14 mouse cellular contexts compared by ENCODE assay signal in genomic region chr2:170177323-170177722, GRCm38 (mm10). TPM values are rescaled to one million over a fixed set of nuclear protein-coding genes. Genes with fewer than 3 reads are reported as not detected.
DNase-seq lines count a peak whose midpoint lies in the region; ATAC-seq and TF ChIP-seq lines count a peak whose summit lies in the region.
"Had no signal": no experiment of that assay in that cellular context is flagged by ENCODE, and none has a peak within 500 bp of the region (broad histone marks: within the 10 kb centered on the region; RNA-seq: fewer than 3 reads in every experiment).

No protein-coding gene starts in this region.

- H3K4me3 ChIP-seq in heart, embryonic 14.5 days (ENCODE audit: control insufficient read depth in 1 of 2, insufficient read depth in 1 of 2, low read depth in 1 of 2, low read length in 2 of 2), result no peak overlapping the region
- H3K4me3 ChIP-seq in kidney, postnatal 0 days (replicated peaks; ENCODE audit: low read depth, low read length), result no peak overlapping the region
- H3K4me3 ChIP-seq in embryonic facial prominence, embryonic 14.5 days (ENCODE audit: low read depth, low read length), result no peak overlapping the region
- no peak overlapping the region for H3K4me3 ChIP-seq in limb, embryonic 13.5 days
- H3K4me3 ChIP-seq: liver, embryonic 12.5 days; megakaryocyte, embryonic 14.5 days; myocyte had no signal

- H3K4me2 ChIP-seq in heart, embryonic 14.5 days (ENCODE audit: low read length), result peak overlapping the region; percentile 52
- H3K4me2 ChIP-seq in kidney, postnatal 0 days (ENCODE audit: low read length), result peak overlapping the region; percentile 16; the same call in 1 of the 2 replicates
- H3K4me2 ChIP-seq in embryonic facial prominence, embryonic 14.5 days (ENCODE audit: low read depth, low read length), result peak overlapping the region; percentile 36
- 0 out of 2 replicates have a peak overlapping the region, but pooled peaks have one; percentile 7 for H3K4me2 ChIP-seq in limb, embryonic 13.5 days (replicated peaks)
- H3K4me2 ChIP-seq: liver, embryonic 12.5 days had no signal

- no peak for TF ChIP-seq CTCF in kidney, postnatal 0 days (IDR thresholded peaks at IDR 0.05; ENCODE audit: low read depth)

- no peaks in the 10 kb centered on the region for H3K27me3 ChIP-seq in heart, embryonic 14.5 days (ENCODE audit: control insufficient read depth, insufficient read depth, low read length)
- no peaks in the 10 kb centered on the region for H3K27me3 ChIP-seq in kidney, postnatal 0 days (ENCODE audit: insufficient read depth, low read length)
- no peaks in the 10 kb centered on the region for H3K27me3 ChIP-seq in embryonic facial prominence, embryonic 14.5 days (replicated peaks; ENCODE audit: control insufficient read depth, insufficient read depth, low read length)
- H3K27me3 ChIP-seq in limb, embryonic 13.5 days, result no peaks in the 10 kb centered on the region
- H3K27me3 ChIP-seq: liver, embryonic 12.5 days; megakaryocyte, embryonic 14.5 days had no signal

- no peaks in the 10 kb centered on the region for H3K36me3 ChIP-seq in heart, embryonic 14.5 days (ENCODE audit: control insufficient read depth, insufficient read depth, low read length)
- no peaks in the 10 kb centered on the region for H3K36me3 ChIP-seq in kidney, postnatal 0 days (ENCODE audit: insufficient read depth, low read length)
- H3K36me3 ChIP-seq in embryonic facial prominence, embryonic 14.5 days (ENCODE audit: control insufficient read depth, insufficient read depth, low read length), result no peaks in the 10 kb centered on the region
- H3K36me3 ChIP-seq in limb, embryonic 13.5 days, result no peaks in the 10 kb centered on the region
- H3K36me3 ChIP-seq: liver, embryonic 12.5 days had no signal

- H3K4me1 ChIP-seq in heart, embryonic 14.5 days (ENCODE audit: control insufficient read depth in 2 of 2, insufficient read depth in 2 of 2, low read length in 2 of 2), result peaks cover 17 to 42% of the 10 kb centered on the region in 2 experiments
- H3K4me1 ChIP-seq in kidney, postnatal 0 days (replicated peaks; ENCODE audit: insufficient read depth, low read length), result peaks cover 19% of the 10 kb centered on the region; the same call in 1 of the 2 replicates
- H3K4me1 ChIP-seq in embryonic facial prominence, embryonic 14.5 days (ENCODE audit: control insufficient read depth, insufficient read depth, low read length), result peaks cover 28% of the 10 kb centered on the region
- H3K4me1 ChIP-seq in limb, embryonic 13.5 days, result peaks cover 36% of the 10 kb centered on the region

- no peaks in the 10 kb centered on the region for H3K9me3 ChIP-seq in heart, embryonic 14.5 days (ENCODE audit: control insufficient read depth, low read length)
- H3K9me3 ChIP-seq in kidney, postnatal 0 days (replicated peaks; ENCODE audit: low read length), result no peaks in the 10 kb centered on the region
- H3K9me3 ChIP-seq in embryonic facial prominence, embryonic 14.5 days (ENCODE audit: control insufficient read depth, low read length), result no peaks in the 10 kb centered on the region
- no peaks in the 10 kb centered on the region for H3K9me3 ChIP-seq in limb, embryonic 13.5 days
- H3K9me3 ChIP-seq: liver, embryonic 12.5 days; megakaryocyte, embryonic 14.5 days had no signal

- no peak for ATAC-seq in heart, embryonic 14.5 days (ENCODE audit: insufficient number of reproducible peaks, insufficient read depth, low FRiP score, low read depth)
- no peak for ATAC-seq in kidney, postnatal 0 days (replicated peaks; ENCODE audit: low FRiP score, low read depth)
- ATAC-seq in embryonic facial prominence, embryonic 14.5 days (ENCODE audit: low read depth), result no peak
- no peak for ATAC-seq in limb, embryonic 13.5 days (ENCODE audit: low FRiP score, low read depth)
- ATAC-seq: forebrain, embryonic 14.5 days; liver, embryonic 12.5 days had no signal

- peak overlapping the region; percentile 36; the same call in 1 of the 2 replicates for H3K9ac ChIP-seq in heart, embryonic 14.5 days (ENCODE audit: low read length)
- no peak overlapping the region for H3K9ac ChIP-seq in kidney, postnatal 0 days (ENCODE audit: low read depth, low read length)
- H3K9ac ChIP-seq in embryonic facial prominence, embryonic 14.5 days (ENCODE audit: low read depth, low read length), result 0 out of 2 replicates have a peak overlapping the region, but pooled peaks have one; percentile 25
- H3K9ac ChIP-seq in limb, embryonic 13.5 days, result no peak overlapping the region
- H3K9ac ChIP-seq: liver, embryonic 12.5 days had no signal

- no peak for DNase-seq in heart, adult 18-20 months
- DNase-seq in kidney, postnatal 0 days (ENCODE audit: low spot score), result peak; percentile 75
- no peak for DNase-seq in kidney, postnatal 4 days
- DNase-seq in embryonic facial prominence, embryonic 14.5 days (ENCODE audit: low spot score), result no peak
- no peak for DNase-seq in embryo, embryonic 11 days
- DNase-seq: cerebellum, adult 2 months; gastrocnemius, postnatal 14 days; right cerebral cortex, postnatal 25 days had no signal

- 30% methylated on average over 8 of the region's 8 CpGs for WGBS in heart, embryonic 14.5 days
- 19% methylated on average over 8 of the region's 8 CpGs for WGBS in kidney, postnatal 0 days
- WGBS in embryonic facial prominence, embryonic 14.5 days, result 20% methylated on average over 8 of the region's 8 CpGs
- 26% methylated on average over 8 of the region's 8 CpGs for WGBS in limb, embryonic 13.5 days

- H3K27ac ChIP-seq in heart, embryonic 14.5 days (replicated peaks in 1 of 2; ENCODE audit: control insufficient read depth in 1 of 2, insufficient read depth in 1 of 2, low read depth in 2 of 2, low read length in 2 of 2), result peak overlapping the region; percentile 14 to 24; a peak in 1 of 4 replicates
- H3K27ac ChIP-seq in kidney, postnatal 0 days, result no peak overlapping the region; the same call in 1 of the 2 replicates
- H3K27ac ChIP-seq in embryonic facial prominence, embryonic 14.5 days (replicated peaks; ENCODE audit: low read depth, low read length), result no peak overlapping the region
- no peak overlapping the region for H3K27ac ChIP-seq in limb, embryonic 13.5 days
- H3K27ac ChIP-seq: liver, embryonic 12.5 days had no signal

RNA-seq across cellular contexts. Expression of gene Zfp217, which starts 29.4 kb away (rescaled TPM):
- 3.3 and 3.4 TPM in 2 replicates for polyA plus RNA-seq in heart, embryonic 14.5 days (2014; fragmentation: Nextera tagmentation; extraction: Ambion mirVana)
- total RNA-seq in heart, adult 18-20 months (2021), result 10 to 100 TPM in 1 of 2 experiments, 1 to 10 TPM in 1; 7.5 to 10.2 TPM
- polyA plus RNA-seq in kidney, postnatal 0 days (2015; fragmentation: Nextera tagmentation; extraction: Ambion mirVana), result 3.7 and 4.0 TPM in 2 replicates
- 3.6 and 3.9 TPM in 2 replicates for polyA plus RNA-seq in embryonic facial prominence, embryonic 14.5 days (2014; fragmentation: Nextera tagmentation; extraction: Ambion mirVana)
- 4.5 and 4.6 TPM in 2 replicates for polyA plus RNA-seq in limb, embryonic 13.5 days (2015; fragmentation: Nextera tagmentation; extraction: Ambion mirVana)

Comparison
In these comparisons a context has a peak if more than half of its experiments do, and no peak if none do; other contexts are left out.
1. H3K27ac ChIP-seq: peak in heart, embryonic 14.5 days (2 of 2); none in kidney, postnatal 0 days (single experiment), embryonic facial prominence, embryonic 14.5 days (single experiment) and limb, embryonic 13.5 days (single experiment).
2. H3K9ac ChIP-seq: peak in heart, embryonic 14.5 days (single experiment) and embryonic facial prominence, embryonic 14.5 days (single experiment); none in kidney, postnatal 0 days (single experiment) and limb, embryonic 13.5 days (single experiment).
3. Peak in every context shown above with its lines, with median percentiles within 50 percentile points of each other: H3K4me2 ChIP-seq.